Mouse (Mus musculus) 3134 (cell line): ENCODE measurements around the gene Lmf2.
A peak's percentile ranks its signal among the peaks of the same experiment; 100 is the strongest.

Experiments used
- DNase-seq: peaks from one replicate; pipeline ENCODE4 v3.0.0-alpha.2; 2011; ENCODE audit warnings: low spot score; ENCODE audit not compliant: insufficient read length; ENCODE audit errors: extremely low read depth

Lmf2 gene

DNA sequence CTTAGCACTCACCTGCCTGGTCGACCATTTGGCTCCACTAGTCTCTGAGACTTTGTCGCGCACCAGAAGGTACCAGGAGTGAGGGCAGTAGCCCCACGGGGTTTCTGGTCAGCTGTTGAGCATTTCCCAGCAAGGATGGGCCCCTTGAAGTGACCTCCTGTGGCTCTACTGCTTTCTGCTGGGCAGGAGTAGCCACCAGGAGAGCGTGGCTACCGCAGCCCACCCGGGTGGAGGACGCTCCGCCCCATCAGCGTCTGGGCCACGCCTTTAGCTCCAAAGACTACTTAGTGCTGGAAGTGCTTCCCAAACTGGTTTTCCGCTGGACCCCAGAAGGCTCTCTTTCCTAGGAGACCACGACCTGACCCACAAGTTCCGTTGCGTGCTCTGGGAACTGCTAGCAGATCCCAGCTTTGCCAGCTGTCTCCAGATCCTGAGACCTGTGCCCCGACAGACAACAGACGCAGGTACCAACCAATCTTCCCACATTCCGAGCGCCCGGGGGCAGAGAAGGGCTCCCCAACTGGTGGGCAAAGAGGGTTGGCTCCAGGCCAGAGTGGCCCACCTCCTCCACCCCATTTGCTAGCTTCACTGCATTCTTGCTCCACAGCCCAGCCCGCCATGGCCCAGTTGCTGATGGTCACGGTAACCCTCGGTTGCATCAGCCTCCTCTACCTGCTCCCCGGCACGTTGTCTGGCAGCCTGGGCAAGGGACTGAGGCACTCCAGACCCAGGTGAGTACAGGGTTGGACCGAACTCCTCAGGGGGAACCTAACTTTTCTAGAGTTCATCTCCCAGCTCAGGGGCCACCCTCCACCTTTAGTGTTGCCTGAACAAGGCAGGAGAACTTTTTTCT, 32.6 kb downstream of the Lmf2 start, which contains the start of gene Adm2:
Adm2 (plus strand) TSS at position 51 of the 853 bp plus-strand sequence.
- DNase-seq = no peak

- DNase-seq = no peak
Measured at GRCm38 (mm10) chr15:89321264-89321663, 34.2 kb downstream of the Lmf2 start.

DNA sequence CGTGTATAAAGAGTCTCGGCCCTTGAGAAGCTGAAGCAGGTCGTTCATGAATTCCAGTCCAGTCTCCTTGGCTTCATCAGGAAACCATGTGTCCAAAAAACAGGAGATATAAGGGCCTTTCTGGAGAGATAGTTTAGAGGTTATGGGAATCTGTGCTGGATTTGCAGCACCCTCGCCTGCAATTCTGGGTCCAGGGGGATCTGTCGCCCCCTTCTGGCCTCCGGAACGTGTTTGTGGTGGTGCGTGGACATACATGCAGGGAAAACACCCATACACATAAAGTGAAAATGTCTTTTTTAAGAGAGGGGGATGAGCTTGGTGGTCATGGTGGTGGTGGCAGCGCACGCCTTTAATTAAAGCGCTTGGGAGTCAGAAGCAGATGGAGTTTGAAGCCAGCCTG, 39.3 kb downstream of the Lmf2 start:
- no peak for DNase-seq

GRCm38 (mm10) chr15:89315190-89315731, 40.2 kb downstream of the Lmf2 start, which contains the start of gene Sbf1:
Gene Sbf1, minus strand, starts transcription at chr15:89315311.
- peak; percentile 97 for DNase-seq

DNA sequence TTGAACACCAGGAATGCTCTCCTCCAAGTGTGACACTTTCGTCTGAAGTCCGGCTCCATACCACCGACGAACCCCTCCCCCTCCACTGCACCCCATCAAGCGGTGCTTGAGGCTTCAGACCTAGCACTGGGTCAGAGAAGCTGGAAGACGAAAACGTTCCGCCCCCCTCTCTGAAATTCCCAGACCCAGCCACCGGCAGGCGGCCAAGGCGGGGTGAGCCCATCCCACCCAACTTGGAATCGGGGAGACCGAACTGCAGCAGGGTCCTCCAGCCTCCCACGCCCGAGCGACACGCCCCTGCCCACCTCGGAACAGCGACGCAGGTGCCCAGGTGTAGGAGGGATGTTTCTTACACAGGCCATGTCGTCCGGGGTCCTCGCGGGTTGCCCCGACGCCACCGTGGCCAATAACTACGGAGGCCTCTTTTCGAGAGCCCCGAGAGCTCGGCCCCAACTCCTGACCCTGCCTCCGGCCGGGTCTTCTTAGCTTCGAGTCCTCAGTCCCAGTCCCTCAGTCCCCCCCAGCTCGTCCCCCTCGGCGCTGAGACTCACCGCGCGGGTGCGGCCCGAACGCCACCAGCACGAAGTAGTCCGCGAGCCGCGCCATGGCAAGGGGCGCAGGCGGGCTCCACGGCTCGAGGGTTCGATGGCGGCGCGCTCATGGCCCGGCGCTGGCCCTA, 40.8 kb downstream of the Lmf2 start:
- DNase-seq = peak; percentile 47

DNA sequence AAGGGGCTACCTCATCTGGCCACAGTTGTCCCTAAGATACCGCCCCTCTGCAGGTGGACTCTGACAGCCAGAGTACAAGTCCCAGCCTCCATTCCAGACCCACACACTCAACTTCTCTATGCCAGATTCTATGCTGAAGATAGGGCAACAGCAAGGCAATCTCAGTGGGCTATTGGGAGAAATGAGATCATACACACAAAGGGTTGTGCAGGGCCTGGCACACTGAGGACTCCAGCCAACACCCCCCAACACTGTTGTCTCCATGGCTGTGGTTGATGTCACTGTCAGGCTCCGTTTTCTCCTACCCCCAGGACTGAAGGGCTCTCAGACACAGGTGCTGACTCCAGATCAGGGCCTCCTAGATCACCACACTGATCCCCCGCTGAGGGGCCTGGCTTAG, 41.4 kb downstream of the Lmf2 start:
- DNase-seq = no peak

DNA sequence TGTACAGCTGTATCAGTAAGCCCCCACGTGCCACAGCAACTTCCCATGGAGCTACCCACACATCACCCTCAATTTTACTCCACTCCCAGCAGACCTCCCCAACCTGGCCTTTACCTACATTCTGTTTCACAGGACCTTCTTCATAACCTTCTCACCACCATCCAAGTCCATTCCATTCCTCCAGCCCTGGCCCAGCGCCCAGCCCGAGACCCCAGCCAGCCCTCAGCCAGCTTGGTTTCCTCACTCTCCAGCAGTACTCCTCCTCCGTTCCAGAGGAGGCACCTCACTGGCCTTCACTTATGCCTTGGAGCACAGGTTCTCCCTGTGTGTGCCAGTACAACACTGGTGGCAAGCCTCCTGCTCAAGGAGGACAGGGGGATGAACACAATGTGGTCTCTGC, 42.1 kb downstream of the Lmf2 start:
- no peak for DNase-seq

GRCm38 (mm10) chr15:89309962-89310498, 45.4 kb downstream of the Lmf2 start:
- peak; percentile 73 for DNase-seq

DNA sequence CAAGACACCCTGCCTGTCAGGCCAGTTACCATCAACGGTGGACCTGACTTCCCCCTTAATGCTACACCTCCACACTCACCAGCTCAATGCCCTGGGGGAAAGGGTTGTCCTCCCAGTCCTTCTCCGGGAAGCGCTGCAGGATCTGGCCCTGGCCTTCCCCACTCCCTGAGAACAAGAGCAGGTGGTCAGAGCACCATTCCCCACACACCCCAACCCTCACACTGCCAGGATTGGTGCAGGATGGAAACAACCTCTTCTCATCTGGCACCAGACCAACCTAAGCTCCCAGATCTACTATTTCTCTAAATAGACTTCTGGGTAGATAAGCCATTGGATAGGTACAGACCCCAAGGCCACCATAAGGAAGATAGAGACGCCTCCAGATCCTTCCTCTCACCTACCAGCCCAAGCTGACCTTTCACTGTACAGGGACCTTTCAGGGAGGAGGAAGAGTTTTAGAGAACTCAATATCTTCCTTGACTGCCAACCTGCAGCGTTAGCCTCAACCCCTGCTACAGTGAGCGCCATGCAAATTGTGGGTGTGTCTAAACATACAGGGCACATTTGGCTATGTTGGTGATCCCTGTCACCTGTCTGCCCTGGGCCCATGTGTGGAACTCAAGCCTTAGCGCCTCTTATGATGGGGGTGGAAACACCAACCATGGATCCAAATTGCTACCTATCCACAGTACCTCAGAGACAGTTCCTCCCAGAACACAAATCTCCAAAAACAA, 46.9 kb downstream of the Lmf2 start:
- no peak for DNase-seq

- DNase-seq = no peak
Measured at GRCm38 (mm10) chr15:89307461-89307860, 48.0 kb downstream of the Lmf2 start.

DNA sequence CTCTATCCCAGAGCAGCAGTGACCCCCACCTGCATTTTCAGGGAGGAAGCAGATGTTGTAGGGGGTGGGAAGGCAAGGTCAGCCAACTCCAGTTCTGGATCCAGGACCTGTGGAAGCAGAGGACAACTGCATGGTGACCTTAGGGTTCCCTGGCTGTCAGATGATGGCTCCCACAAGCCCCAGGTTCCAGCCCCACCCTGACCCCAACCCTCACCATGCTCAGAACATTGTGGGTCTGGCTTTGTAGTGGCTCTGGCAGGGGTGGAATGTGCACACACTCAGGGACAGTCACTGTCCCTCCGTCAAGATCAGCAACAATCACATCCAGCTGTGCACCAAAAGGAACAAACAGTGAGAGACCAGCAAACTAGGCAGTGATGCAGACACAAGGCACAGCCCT, 49.5 kb downstream of the Lmf2 start:
- DNase-seq = no peak
